ENCODE assay signal across 22 mouse cellular contexts in genomic region chr11:16629410-16630129, GRCm38 (mm10).
A peak's percentile ranks its signal among the peaks of the same experiment; 100 is the strongest.
DNase-seq lines count a peak whose midpoint lies in the region; ATAC-seq and TF ChIP-seq lines count a peak whose summit lies in the region.
"Had no signal": no experiment of that assay in that cellular context is flagged by ENCODE, and none has a peak within 500 bp of the region (broad histone marks: within the 10 kb centered on the region; RNA-seq: fewer than 3 reads in every experiment).

No protein-coding gene starts in this region.

- peak; percentile 8 for DNase-seq in lung, postnatal 36 days
- DNase-seq in lung, postnatal 25 days (ENCODE audit: low spot score): no peak
- DNase-seq in MEL (ENCODE audit: low read depth, low spot score): peak; percentile 29
- peak; percentile 61 for DNase-seq in splenic B cell, adult 2 months (ENCODE audit: low read depth, low spot score)
- DNase-seq in urinary bladder, postnatal 25 days (ENCODE audit: low spot score): no peak
- no peak for DNase-seq in hindbrain, embryonic 10.5 days (ENCODE audit: low spot score)
- DNase-seq: adrenal gland, postnatal 10 days; cerebellum, adult 11-12 months; cerebellum, postnatal 10 days; kidney, adult 9 months; kidney, postnatal 14 days; layer of hippocampus, adult 9-11 months; right cerebral cortex, adult 18-20 months; thymus, postnatal 14 days had no signal

- TF ChIP-seq EP300 in MEL (IDR thresholded peaks at IDR 0.05; ENCODE audit: low read depth in 1 of 2, low read length in 2 of 2): no peak

- peak; percentile 77 to 82; a peak in 3 of 4 replicates for ATAC-seq in hematopoietic stem cell, adult 5-6 weeks (replicated peaks in 1 of 2; ENCODE audit: insufficient read depth in 1 of 2, low FRiP score in 2 of 2, low TSS enrichment in 1 of 2, low read depth in 1 of 2, poor library complexity in 2 of 2, severe bottlenecking in 2 of 2)
- ATAC-seq: intestine, postnatal 0 days; midbrain, embryonic 15.5 days had no signal

- no peak for TF ChIP-seq RAD21 in MEL (IDR thresholded peaks at IDR 0.05; ENCODE audit: low read depth, low read length)

- 67% methylated on average over 1 of the region's 1 CpGs for WGBS in hindbrain, embryonic 10.5 days

- H3K9me3 ChIP-seq in MEL (replicated peaks; ENCODE audit: insufficient read depth, low read length): no peaks in the 10 kb centered on the region
- no peaks in the 10 kb centered on the region for H3K9me3 ChIP-seq in hindbrain, embryonic 10.5 days
- H3K9me3 ChIP-seq: hindbrain, embryonic 13.5 days; limb, embryonic 12.5 days; midbrain, embryonic 10.5 days; midbrain, embryonic 15.5 days had no signal

- no peaks in the 10 kb centered on the region for H3K27me3 ChIP-seq in MEL (ENCODE audit: control insufficient read depth in 1 of 2, insufficient read depth in 2 of 2, low read length in 2 of 2)
- no peaks in the 10 kb centered on the region for H3K27me3 ChIP-seq in splenic B cell, adult 2 months (ENCODE audit: control insufficient read depth, insufficient read depth, low read length, poor library complexity, severe bottlenecking)
- H3K27me3 ChIP-seq in hindbrain, embryonic 10.5 days (ENCODE audit: insufficient read depth, poor library complexity, severe bottlenecking): no peaks in the 10 kb centered on the region
- H3K27me3 ChIP-seq: hindbrain, embryonic 13.5 days; limb, embryonic 12.5 days; midbrain, embryonic 15.5 days had no signal

- H3K27ac ChIP-seq in MEL (ENCODE audit: control insufficient read depth, low read depth, low read length): no peak overlapping the region
- no peak overlapping the region for H3K27ac ChIP-seq in hindbrain, embryonic 10.5 days
- H3K27ac ChIP-seq: hindbrain, embryonic 13.5 days; limb, embryonic 12.5 days; macrophage; midbrain, embryonic 10.5 days; midbrain, embryonic 15.5 days had no signal

- H3K36me3 ChIP-seq in MEL (ENCODE audit: control insufficient read depth in 1 of 2, insufficient read depth in 2 of 2, low read length in 2 of 2): no peaks in the 10 kb centered on the region
- H3K36me3 ChIP-seq in splenic B cell, adult 2 months (ENCODE audit: control insufficient read depth, insufficient read depth, low read length, poor library complexity, severe bottlenecking): no peaks in the 10 kb centered on the region
- no peaks in the 10 kb centered on the region for H3K36me3 ChIP-seq in hindbrain, embryonic 10.5 days
- H3K36me3 ChIP-seq: hindbrain, embryonic 13.5 days; limb, embryonic 12.5 days; midbrain, embryonic 10.5 days; midbrain, embryonic 15.5 days had no signal

- no peak for TF ChIP-seq CTCF in MEL (IDR thresholded peaks at IDR 0.05 in 2 of 3, conservative IDR thresholded peaks at IDR 0.05 in 1 of 3; ENCODE audit: control insufficient read depth in 1 of 3, insufficient read depth in 1 of 3, low read depth in 2 of 3, low read length in 3 of 3, poor library complexity in 1 of 3, severe bottlenecking in 1 of 3)

- no peaks in the 10 kb centered on the region for H3K4me1 ChIP-seq in MEL (ENCODE audit: control insufficient read depth in 1 of 2, insufficient read depth in 2 of 2, low read length in 2 of 2)
- no peaks in the 10 kb centered on the region for H3K4me1 ChIP-seq in hindbrain, embryonic 10.5 days (replicated peaks)
- H3K4me1 ChIP-seq: hindbrain, embryonic 13.5 days; limb, embryonic 12.5 days; midbrain, embryonic 15.5 days had no signal

- no peak for TF ChIP-seq POLR2A in MEL (IDR thresholded peaks at IDR 0.05; ENCODE audit: control insufficient read depth in 1 of 2, insufficient read depth in 1 of 2, low read depth in 1 of 2, low read length in 2 of 2, poor library complexity in 1 of 2)

- no peak overlapping the region for H3K4me3 ChIP-seq in MEL (ENCODE audit: control insufficient read depth in 1 of 2, insufficient read depth in 1 of 2, low read depth in 2 of 2, low read length in 2 of 2)
- no peak overlapping the region for H3K4me3 ChIP-seq in hindbrain, embryonic 10.5 days
- H3K4me3 ChIP-seq: erythroblast, embryonic 14.5 days; hindbrain, embryonic 13.5 days; limb, embryonic 12.5 days; midbrain, embryonic 10.5 days; midbrain, embryonic 15.5 days had no signal

- H3K79me2 ChIP-seq in MEL (ENCODE audit: control insufficient read depth, insufficient read depth, low read length, poor library complexity): no peaks in the 10 kb centered on the region

- no peak overlapping the region for H3K9ac ChIP-seq in MEL (ENCODE audit: control insufficient read depth, low read depth, low read length, poor library complexity, severe bottlenecking)
- H3K9ac ChIP-seq: hindbrain, embryonic 13.5 days; limb, embryonic 12.5 days; midbrain, embryonic 15.5 days had no signal

TF ChIP-seq in MEL, 35 proteins besides CTCF, POLR2A, EP300 and RAD21:
- TF ChIP-seq GATA1 (IDR thresholded peaks at IDR 0.05; ENCODE audit: low read depth, low read length) (no peak), MAX (IDR thresholded peaks at IDR 0.05; ENCODE audit: low read length) (no peak), POLR2AphosphoS5 (IDR thresholded peaks at IDR 0.05; ENCODE audit: borderline replicate concordance, low read depth, low read length) (no peak), SMC3 (IDR thresholded peaks at IDR 0.05; ENCODE audit: low read depth, low read length) (no peak), POLR2AphosphoS2 (IDR thresholded peaks at IDR 0.05; ENCODE audit: low read length) (no peak), E2F4 (IDR thresholded peaks at IDR 0.05; ENCODE audit: borderline replicate concordance, low read depth, low read length) (no peak), CHD1 (IDR thresholded peaks at IDR 0.05; ENCODE audit: low read depth, low read length) (no peak), GABPA (IDR thresholded peaks at IDR 0.05; ENCODE audit: low read depth, low read length) (no peak), TBP (IDR thresholded peaks at IDR 0.05; ENCODE audit: low read depth, low read length) (no peak), TCF12 (IDR thresholded peaks at IDR 0.05; ENCODE audit: low read depth, low read length) (no peak), HCFC1 (IDR thresholded peaks at IDR 0.05; ENCODE audit: low read depth, low read length) (no peak), USF2 (IDR thresholded peaks at IDR 0.05; ENCODE audit: borderline replicate concordance in 1 of 2, insufficient read depth in 1 of 2, low read depth in 1 of 2, low read length in 2 of 2) (no peak), MAZ (IDR thresholded peaks at IDR 0.05; ENCODE audit: low read depth, low read length) (no peak)
TF ChIP-seq in MEL: peak in this region for 0.

Comparison
In these comparisons a context has a peak if more than half of its experiments do, and no peak if none do; other contexts are left out.
1. DNase-seq: peak in lung, postnatal 36 days (single experiment), MEL (single experiment) and splenic B cell, adult 2 months (single experiment); none in lung, postnatal 25 days (single experiment), urinary bladder, postnatal 25 days (single experiment) and hindbrain, embryonic 10.5 days (single experiment).